Mouse (Mus musculus): ENCODE data around the gene Sf3b3. TPM values are rescaled to one million over a fixed set of nuclear protein-coding genes. Genes with fewer than 3 reads are reported as not detected.

Sf3b3 gene
- polyA plus RNA-seq (2015; fragmentation: Illumina TruSeq; extraction: RNeasy Lipid Tissue Mini Kit (QIAGEN cat#74804); ENCODE audit: insufficient read depth, low replicate concordance): 111 TPM

GRCm38 (mm10) chr8:110846405-110847170 lies at the start of gene Sf3b3, which contains the start of gene Cog4:
Gene Sf3b3, minus strand, starts transcription at chr8:110846787.
Gene Cog4, plus strand, starts transcription at chr8:110846600.

DNA sequence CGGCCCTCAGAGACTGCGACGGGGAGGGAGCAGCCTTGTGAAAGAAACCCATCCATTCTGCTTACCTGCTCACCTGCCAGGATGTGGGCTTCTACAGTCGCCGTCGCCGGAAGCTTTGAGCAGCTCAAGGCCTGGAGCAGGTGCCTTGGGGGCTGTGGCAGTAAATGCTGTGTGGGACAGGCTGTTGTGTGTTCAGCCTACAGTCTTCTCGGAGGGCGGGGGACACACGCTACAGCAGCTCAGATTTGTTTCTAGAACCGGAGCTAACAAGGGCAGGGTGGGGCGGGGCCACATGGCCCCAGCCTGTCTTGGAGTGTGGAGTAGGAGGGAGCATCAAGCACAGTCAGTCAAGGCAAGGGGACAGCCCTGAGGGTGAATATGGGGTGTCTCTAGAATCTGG lies 40.9 kb downstream of the Sf3b3 start, which contains the start of gene Il34:
Gene Il34 (minus strand): TSS at position 256 of the 400 bp plus-strand sequence.

Other genes with a start within 250 kb of the Sf3b3 start
- 20.1 TPM for gene Vac14, start 228.2 kb downstream of the Sf3b3 start, polyA plus RNA-seq (2015; fragmentation: Illumina TruSeq; extraction: RNeasy Lipid Tissue Mini Kit (QIAGEN cat#74804); ENCODE audit: insufficient read depth, low replicate concordance)
- gene Mtss1l, start 125.3 kb downstream of the Sf3b3 start, polyA plus RNA-seq (2015; fragmentation: Illumina TruSeq; extraction: RNeasy Lipid Tissue Mini Kit (QIAGEN cat#74804); ENCODE audit: insufficient read depth, low replicate concordance): 7.1 TPM
- gene Il34, start 40.9 kb downstream of the Sf3b3 start, polyA plus RNA-seq (2015; fragmentation: Illumina TruSeq; extraction: RNeasy Lipid Tissue Mini Kit (QIAGEN cat#74804); ENCODE audit: insufficient read depth, low replicate concordance): 9.1 TPM
- 33.9 TPM for gene Cog4, start 187 bp downstream of the Sf3b3 start, polyA plus RNA-seq (2015; fragmentation: Illumina TruSeq; extraction: RNeasy Lipid Tissue Mini Kit (QIAGEN cat#74804); ENCODE audit: insufficient read depth, low replicate concordance)
- 4.3 TPM for gene Fuk, start 55.7 kb upstream of the Sf3b3 start, polyA plus RNA-seq (2015; fragmentation: Illumina TruSeq; extraction: RNeasy Lipid Tissue Mini Kit (QIAGEN cat#74804); ENCODE audit: insufficient read depth, low replicate concordance)
- gene St3gal2, start 73.1 kb upstream of the Sf3b3 start, polyA plus RNA-seq (2015; fragmentation: Illumina TruSeq; extraction: RNeasy Lipid Tissue Mini Kit (QIAGEN cat#74804); ENCODE audit: insufficient read depth, low replicate concordance): 7.1 TPM
- gene Ddx19a, start 151.0 kb upstream of the Sf3b3 start, polyA plus RNA-seq (2015; fragmentation: Illumina TruSeq; extraction: RNeasy Lipid Tissue Mini Kit (QIAGEN cat#74804); ENCODE audit: insufficient read depth, low replicate concordance): 45.2 TPM
- gene Ddx19b, start 185.0 kb upstream of the Sf3b3 start, polyA plus RNA-seq (2015; fragmentation: Illumina TruSeq; extraction: RNeasy Lipid Tissue Mini Kit (QIAGEN cat#74804); ENCODE audit: insufficient read depth, low replicate concordance): 18.4 TPM
- 20.9 TPM for gene Aars, start 186.4 kb upstream of the Sf3b3 start, polyA plus RNA-seq (2015; fragmentation: Illumina TruSeq; extraction: RNeasy Lipid Tissue Mini Kit (QIAGEN cat#74804); ENCODE audit: insufficient read depth, low replicate concordance)
- gene Exosc6, start 209.6 kb upstream of the Sf3b3 start, polyA plus RNA-seq (2015; fragmentation: Illumina TruSeq; extraction: RNeasy Lipid Tissue Mini Kit (QIAGEN cat#74804); ENCODE audit: insufficient read depth, low replicate concordance): 6.0 TPM
- gene Clec18a, start 245.6 kb upstream of the Sf3b3 start, polyA plus RNA-seq (2015; fragmentation: Illumina TruSeq; extraction: RNeasy Lipid Tissue Mini Kit (QIAGEN cat#74804); ENCODE audit: insufficient read depth, low replicate concordance): not detected
- 22.5 TPM for gene Pdpr, start 247.8 kb upstream of the Sf3b3 start, polyA plus RNA-seq (2015; fragmentation: Illumina TruSeq; extraction: RNeasy Lipid Tissue Mini Kit (QIAGEN cat#74804); ENCODE audit: insufficient read depth, low replicate concordance)